Mouse (Mus musculus) R1 (cell line): ENCODE data around the gene Dmp1.

Experiments
- DNase-seq: peaks from one replicate; pipeline ENCODE4 v3.0.0-alpha.2; 2018; ENCODE audit warnings: low read depth, low spot score

Gene Dmp1

DNA sequence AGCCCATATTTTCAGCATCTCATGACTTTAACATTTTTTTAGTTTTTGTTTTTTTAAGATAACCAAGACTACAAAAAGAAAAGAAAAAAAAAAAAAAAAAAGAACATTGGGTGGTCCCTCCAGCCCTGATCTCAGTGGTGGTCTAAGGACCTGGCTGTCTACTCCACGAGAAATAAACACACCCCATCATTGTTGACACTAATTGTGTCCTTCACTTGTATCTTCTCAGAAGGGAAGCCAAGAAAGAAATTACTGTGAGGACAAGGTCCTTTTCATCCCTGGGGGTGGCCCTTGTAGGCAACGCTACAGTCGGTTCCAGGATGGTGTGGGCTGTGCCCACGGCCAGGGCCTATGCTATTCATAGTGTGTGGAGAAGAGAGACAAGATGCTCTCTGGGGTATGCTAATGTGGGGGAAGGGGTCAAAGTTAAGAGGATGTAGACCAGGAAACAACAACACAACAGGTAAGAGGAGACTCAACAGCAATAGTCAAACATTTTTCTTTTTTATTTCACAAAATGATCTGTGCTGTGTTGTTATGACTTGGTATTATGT lies 59.6 kb downstream of the Dmp1 start:
- no peak for DNase-seq

DNA sequence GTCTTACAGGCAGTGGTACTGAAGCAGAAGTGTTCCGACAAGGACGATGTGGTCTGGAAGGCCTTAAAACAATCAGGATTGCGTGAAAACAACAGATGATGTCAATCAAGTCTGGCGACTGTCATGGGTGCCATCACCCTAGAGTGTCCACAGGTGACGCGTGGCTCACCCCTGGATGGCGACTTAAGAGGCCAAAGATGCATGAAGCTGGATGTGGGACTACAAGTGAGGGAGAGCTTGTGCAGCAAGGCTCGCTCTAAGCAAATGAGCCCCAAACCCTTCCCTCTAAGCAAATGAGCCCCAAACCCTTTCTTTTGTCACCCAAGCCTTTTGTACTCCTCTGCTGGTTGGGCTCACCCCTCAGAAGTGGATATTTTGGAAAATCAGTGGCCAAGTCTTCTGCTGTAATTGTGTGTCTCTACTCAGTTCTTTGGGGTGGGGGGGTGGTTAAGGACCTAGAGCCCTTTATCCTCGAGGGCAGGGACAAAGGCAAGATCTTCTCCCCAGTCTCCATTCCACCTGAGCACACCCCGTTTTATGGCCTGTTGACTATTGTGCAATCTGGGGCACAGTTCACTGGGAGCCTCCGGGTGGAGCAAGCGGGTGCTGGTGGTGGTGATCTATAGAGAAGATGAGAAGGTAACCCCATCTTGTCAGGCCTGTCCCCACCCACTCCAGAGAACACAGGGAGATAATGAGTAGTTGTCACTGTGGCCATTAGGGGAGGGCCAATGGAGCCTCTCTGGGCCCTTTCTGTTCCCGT lies 60.8 kb downstream of the Dmp1 start:
- no peak for DNase-seq
